Mouse (Mus musculus): ENCODE measurements around the gene Ccdc28b. TPM values are rescaled to one million over a fixed set of nuclear protein-coding genes. Genes with fewer than 3 reads are reported as not detected.

Gene Ccdc28b
- polyA plus RNA-seq, 1 experiment from 2014 or later, result 42.7 TPM

DNA sequence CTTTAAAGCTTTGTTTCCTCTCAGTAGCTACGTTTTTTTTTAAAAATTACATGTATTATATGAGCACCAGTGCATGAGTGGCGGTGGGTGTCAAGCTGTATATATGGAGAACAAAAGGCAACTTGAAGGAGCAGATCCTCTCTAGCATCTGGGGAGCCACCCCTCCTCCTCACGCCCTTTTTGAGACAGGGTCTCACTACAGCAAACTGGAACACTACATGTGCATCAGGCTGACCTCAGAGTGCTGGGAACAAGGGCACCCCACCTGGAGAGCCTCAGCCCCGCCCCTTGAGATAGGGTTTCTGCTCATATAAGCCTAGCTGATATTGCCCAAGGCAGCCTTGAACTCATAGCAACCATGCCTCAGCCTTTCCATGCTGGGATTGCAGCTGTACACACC is 1.7 kb upstream of the Ccdc28b start:
- peak overlapping the region; percentile 79 for H3K27ac ChIP-seq (ENCODE audit: low read length)
- no peak overlapping the region for H3K9ac ChIP-seq (ENCODE audit: low read depth, low read length)
- H3K27me3 ChIP-seq (replicated peaks; ENCODE audit: control insufficient read depth, insufficient read depth, low read length), result no peaks in the 10 kb centered on the region
- no peaks in the 10 kb centered on the region for H3K9me3 ChIP-seq (ENCODE audit: control insufficient read depth, low read length)
- H3K4me3 ChIP-seq (ENCODE audit: low read length), result no peak overlapping the region
- H3K4me1 ChIP-seq (ENCODE audit: control insufficient read depth, insufficient read depth, low read length), result peaks cover 26% of the 10 kb centered on the region
- peak overlapping the region; percentile 85; the same call in 1 of the 2 replicates for H3K4me2 ChIP-seq (ENCODE audit: low read depth, low read length)
- H3K36me3 ChIP-seq (ENCODE audit: control insufficient read depth, insufficient read depth, low read length), result peaks cover 27% of the 10 kb centered on the region
- ATAC-seq, result no peak
- 45% methylated on average over 4 of the region's 4 CpGs for WGBS

DNA sequence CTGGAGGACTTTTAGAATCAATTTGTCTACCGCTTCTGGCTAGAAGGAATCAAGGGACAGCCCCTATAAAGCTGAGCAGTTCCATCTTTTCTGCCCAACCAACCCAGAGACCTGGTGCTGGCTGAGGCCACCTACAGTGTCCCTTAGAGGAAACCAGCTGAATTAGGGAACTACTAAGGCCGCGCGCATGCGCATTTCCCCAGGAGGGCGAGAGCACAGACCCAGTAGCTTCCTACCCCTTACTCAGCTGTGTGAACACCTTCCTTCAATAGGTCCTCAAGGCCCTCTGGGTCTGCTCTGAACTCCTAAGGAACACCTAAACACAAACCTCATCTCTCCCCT is 1.3 kb upstream of the Ccdc28b start:
- Histone ChIP-seq H3K4me3 (ENCODE audit: low read length) (peak overlapping the region; percentile 77), H3K9me3 (ENCODE audit: control insufficient read depth, low read length) (no peaks in the 10 kb centered on the region), H3K27ac (ENCODE audit: low read length) (peak overlapping the region; percentile 79), H3K4me2 (ENCODE audit: low read depth, low read length) (peak overlapping the region; percentile 85), H3K9ac (ENCODE audit: low read depth, low read length) (peak overlapping the region; percentile 61), H3K36me3 (ENCODE audit: control insufficient read depth, insufficient read depth, low read length) (peaks cover 27% of the 10 kb centered on the region), H3K4me1 (ENCODE audit: control insufficient read depth, insufficient read depth, low read length) (peaks cover 26% of the 10 kb centered on the region), H3K27me3 (replicated peaks; ENCODE audit: control insufficient read depth, insufficient read depth, low read length) (no peaks in the 10 kb centered on the region)
- WGBS, result 8% methylated on average over 6 of the region's 6 CpGs
- ATAC-seq, result peak; percentile 16

DNA sequence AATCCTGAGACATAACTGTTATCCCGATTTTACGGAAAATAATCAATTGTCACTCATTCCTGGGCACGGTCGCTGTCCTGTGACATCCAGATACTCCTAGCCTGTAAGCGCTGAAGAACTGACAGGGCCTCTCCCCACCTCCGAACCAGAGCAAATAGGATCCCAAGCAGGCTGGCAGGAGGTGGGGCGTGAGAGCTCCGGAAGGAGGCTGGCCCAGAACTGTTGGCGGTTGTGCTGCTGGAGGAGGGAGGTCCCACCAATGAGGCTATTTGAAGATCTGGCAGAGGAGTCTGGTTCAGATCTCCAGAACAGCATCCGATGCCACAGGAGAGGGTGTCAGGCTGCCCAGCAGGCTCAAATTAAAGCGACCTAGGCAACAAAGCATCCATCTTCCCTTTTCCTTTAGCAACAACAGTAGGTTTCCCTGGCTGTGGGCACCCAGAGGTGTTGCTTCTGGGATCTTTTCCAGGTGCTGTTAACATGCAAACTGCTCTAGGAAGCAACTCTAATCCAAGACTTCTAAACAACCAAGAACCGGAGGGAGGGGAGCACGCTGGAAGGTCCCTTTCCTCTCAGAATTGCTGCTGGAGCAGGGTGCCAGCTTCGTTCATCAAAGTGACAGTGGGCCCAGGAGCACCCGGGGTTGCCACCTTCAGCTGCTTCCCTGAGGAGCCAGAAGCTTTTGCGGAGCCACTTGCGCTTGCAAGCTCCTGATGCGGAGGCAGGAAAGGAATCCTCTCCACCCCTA is 708 bp upstream of the Ccdc28b start:
- H3K9me3 ChIP-seq (ENCODE audit: control insufficient read depth, low read length), result no peaks in the 10 kb centered on the region
- ATAC-seq, result peak; percentile 94
- peak overlapping the region; percentile 89 for H3K27ac ChIP-seq (ENCODE audit: low read length)
- H3K27me3 ChIP-seq (replicated peaks; ENCODE audit: control insufficient read depth, insufficient read depth, low read length), result no peaks in the 10 kb centered on the region
- peak overlapping the region; percentile 85 for H3K4me2 ChIP-seq (ENCODE audit: low read depth, low read length)
- H3K4me3 ChIP-seq (ENCODE audit: low read length), result peak overlapping the region; percentile 77
- 2% methylated on average over 18 of the region's 18 CpGs for WGBS
- peaks cover 26% of the 10 kb centered on the region for H3K4me1 ChIP-seq (ENCODE audit: control insufficient read depth, insufficient read depth, low read length)
- H3K36me3 ChIP-seq (ENCODE audit: control insufficient read depth, insufficient read depth, low read length), result peaks cover 24% of the 10 kb centered on the region
- peak overlapping the region; percentile 89 for H3K9ac ChIP-seq (ENCODE audit: low read depth, low read length)

DNA sequence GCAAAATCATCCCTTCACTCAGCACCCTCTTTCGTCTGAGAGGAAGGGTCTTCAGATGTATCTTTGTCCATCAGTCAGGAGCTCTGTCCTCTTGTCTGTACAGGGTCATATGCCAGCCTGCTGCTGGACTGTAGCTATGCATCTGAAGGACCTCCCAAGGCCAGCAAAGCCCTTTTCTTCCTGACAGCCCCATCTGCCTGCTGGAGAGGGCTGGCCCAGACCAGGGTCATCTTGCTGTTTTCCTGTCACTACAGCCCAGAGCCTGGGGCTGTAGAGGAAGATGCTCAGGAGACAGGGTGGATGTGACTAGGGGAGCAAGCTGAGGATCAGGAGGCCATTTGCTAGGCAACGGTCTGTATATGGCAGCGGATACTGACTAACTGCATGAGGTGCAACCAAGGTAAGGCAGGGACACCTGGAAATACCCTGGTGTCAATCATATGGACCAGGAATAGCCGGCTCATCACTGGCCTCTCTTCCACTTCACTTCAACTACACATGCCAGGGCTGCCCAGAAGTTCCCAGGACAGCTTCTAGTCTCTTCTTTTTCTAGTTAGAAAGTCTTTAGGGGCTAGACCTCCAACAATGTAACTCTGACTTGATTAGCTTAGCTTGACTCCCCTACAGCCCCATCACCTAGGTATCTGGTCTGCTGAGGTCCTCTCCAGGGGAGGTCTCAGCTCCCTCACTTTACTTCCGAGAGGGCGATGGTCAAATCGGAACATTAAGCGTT is 778 bp downstream of the Ccdc28b start:
- H3K27ac ChIP-seq (ENCODE audit: low read length), result peak overlapping the region; percentile 89
- H3K4me2 ChIP-seq (ENCODE audit: low read depth, low read length), result peak overlapping the region; percentile 85
- no peak for ATAC-seq
- H3K4me3 ChIP-seq (ENCODE audit: low read length), result peak overlapping the region; percentile 77
- no peaks in the 10 kb centered on the region for H3K27me3 ChIP-seq (replicated peaks; ENCODE audit: control insufficient read depth, insufficient read depth, low read length)
- peak overlapping the region; percentile 89 for H3K9ac ChIP-seq (ENCODE audit: low read depth, low read length)
- H3K9me3 ChIP-seq (ENCODE audit: control insufficient read depth, low read length), result no peaks in the 10 kb centered on the region
- H3K4me1 ChIP-seq (ENCODE audit: control insufficient read depth, insufficient read depth, low read length), result peaks cover 30% of the 10 kb centered on the region
- WGBS, result 17% methylated on average over 8 of the region's 8 CpGs
- H3K36me3 ChIP-seq (ENCODE audit: control insufficient read depth, insufficient read depth, low read length), result peaks cover 10% of the 10 kb centered on the region; the same call in 1 of the 2 replicates

DNA sequence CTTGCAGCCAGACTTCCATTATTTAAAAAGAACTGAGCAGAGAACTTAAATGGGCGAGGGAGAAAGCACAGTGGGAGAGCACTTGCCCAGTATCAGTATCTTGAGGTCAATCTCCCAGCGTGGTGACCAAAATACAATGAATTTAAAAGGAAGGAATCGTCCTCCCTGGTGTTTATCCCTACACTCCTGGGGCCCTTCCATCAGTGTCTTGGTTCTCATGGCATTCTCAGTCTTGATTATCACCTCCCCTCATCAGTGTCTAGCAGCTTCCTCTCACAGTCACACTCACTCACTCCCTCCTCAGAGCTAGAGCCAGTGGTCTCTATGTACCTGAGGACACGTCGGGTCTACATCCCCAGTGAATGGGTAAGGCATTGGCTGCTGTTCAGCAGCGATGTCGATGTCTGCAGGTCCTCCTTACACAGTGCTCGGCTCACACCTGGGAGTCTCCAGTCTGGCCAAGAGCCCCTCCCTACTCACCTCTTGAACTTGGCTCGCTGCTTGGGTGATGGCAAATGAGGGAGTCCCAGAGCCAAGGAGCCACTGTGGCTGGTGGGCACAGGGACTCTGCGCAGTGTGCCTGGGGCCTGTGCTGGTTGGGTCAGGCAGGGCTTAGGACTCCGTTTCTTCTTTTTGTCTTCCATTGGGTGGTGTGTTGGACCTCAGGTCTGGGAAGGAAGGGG is 1.5 kb downstream of the Ccdc28b start:
- H3K27ac ChIP-seq (ENCODE audit: low read length), result peak overlapping the region; percentile 21; the same call in 1 of the 2 replicates
- H3K4me1 ChIP-seq (ENCODE audit: control insufficient read depth, insufficient read depth, low read length), result peaks cover 32% of the 10 kb centered on the region
- H3K9ac ChIP-seq (ENCODE audit: low read depth, low read length), result peak overlapping the region; percentile 89
- no peaks in the 10 kb centered on the region for H3K9me3 ChIP-seq (ENCODE audit: control insufficient read depth, low read length)
- WGBS, result 78% methylated on average over 11 of the region's 11 CpGs
- H3K4me2 ChIP-seq (ENCODE audit: low read depth, low read length), result no peak overlapping the region; the same call in 1 of the 2 replicates
- 0 out of 2 replicates have a peak, but pooled peaks cover 4% of the 10 kb centered on the region for H3K36me3 ChIP-seq (ENCODE audit: control insufficient read depth, insufficient read depth, low read length)
- no peaks in the 10 kb centered on the region for H3K27me3 ChIP-seq (replicated peaks; ENCODE audit: control insufficient read depth, insufficient read depth, low read length)
- H3K4me3 ChIP-seq (ENCODE audit: low read length), result no peak overlapping the region
- no peak for ATAC-seq

DNA sequence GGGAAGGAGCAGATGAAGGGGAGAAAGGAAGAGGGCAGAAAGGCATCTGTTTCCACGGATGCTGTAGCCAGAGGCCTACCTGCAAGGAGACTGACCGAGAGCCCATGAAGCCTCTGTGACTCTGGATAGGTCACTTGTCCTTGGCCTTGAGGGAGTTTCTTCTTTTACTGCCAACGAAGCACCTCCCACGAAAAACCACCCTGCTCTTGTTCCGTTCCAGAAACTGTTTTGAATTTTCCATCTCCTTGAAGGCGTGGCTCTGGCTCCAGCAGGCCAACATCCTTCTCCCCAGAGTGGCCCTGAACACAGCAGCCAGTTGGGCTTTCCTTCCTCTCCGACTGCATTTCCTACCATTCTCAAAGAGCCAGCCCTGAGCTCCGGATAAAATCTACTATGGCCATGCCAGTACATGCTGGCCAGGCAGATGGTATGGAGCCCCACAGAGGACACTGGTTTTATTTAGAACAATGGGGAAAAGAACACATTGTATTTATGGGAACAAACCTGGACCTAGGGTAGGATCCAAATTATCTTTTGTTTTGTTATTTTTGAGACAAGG is 2.4 kb downstream of the Ccdc28b start:
- Histone ChIP-seq H3K4me3 (ENCODE audit: low read length) (no peak overlapping the region), H3K9ac (ENCODE audit: low read depth, low read length) (0 out of 2 replicates have a peak overlapping the region, but pooled peaks have one; percentile 32), H3K27ac (ENCODE audit: low read length) (0 out of 2 replicates have a peak overlapping the region, but pooled peaks have one; percentile 31), H3K9me3 (ENCODE audit: control insufficient read depth, low read length) (no peaks in the 10 kb centered on the region), H3K4me2 (ENCODE audit: low read depth, low read length) (no peak overlapping the region), H3K27me3 (replicated peaks; ENCODE audit: control insufficient read depth, insufficient read depth, low read length) (no peaks in the 10 kb centered on the region), H3K4me1 (ENCODE audit: control insufficient read depth, insufficient read depth, low read length) (peaks cover 32% of the 10 kb centered on the region), H3K36me3 (ENCODE audit: control insufficient read depth, insufficient read depth, low read length) (peaks cover 2% of the 10 kb centered on the region; the same call in 1 of the 2 replicates)
- no peak for ATAC-seq
- 82% methylated on average over 8 of the region's 8 CpGs for WGBS

DNA sequence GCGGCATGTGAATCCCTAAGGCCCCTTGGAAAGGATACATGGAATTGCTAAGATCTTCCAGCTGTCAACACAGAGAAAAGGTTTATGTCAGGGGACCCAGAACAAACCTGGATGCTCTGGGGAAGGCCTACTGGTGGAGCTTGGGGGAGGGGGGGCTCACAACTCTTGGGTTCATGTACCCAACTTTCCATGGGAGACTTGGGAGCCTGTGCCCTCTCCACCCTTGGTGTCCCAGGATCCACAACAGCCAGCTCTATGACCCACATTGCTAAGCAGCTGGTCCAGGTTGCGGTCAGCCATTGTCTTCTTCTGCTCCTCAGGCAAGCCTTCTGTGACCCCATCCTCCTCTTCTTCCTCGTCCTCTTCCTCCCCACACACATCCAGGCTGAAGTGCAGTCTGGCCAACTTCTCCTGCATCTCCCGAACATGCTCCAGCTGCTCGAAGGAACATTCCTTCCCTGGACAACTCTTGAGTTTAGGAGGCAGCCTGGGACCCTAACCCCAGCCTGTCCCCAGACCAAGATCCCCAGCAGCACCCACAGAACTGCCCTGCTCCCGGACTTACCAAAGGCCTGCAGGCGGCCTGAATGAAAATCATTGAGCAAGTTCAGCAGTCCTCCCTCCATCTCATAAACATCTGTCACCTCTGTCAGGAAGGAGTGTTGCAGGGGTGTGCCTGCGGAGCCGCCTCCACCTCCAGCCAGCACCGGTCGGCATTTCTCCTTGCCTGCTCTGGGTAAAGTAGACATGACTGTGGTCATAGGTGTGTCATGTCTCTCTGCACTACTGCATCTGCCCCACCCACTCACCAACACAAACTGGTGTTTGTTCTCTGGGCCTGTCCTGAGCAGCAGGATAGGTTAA is 3.1 kb downstream of the Ccdc28b start:
- Histone ChIP-seq H3K4me3 (ENCODE audit: low read length) (no peak overlapping the region), H3K9me3 (ENCODE audit: control insufficient read depth, low read length) (no peaks in the 10 kb centered on the region), H3K27me3 (replicated peaks; ENCODE audit: control insufficient read depth, insufficient read depth, low read length) (no peaks in the 10 kb centered on the region), H3K4me1 (ENCODE audit: control insufficient read depth, insufficient read depth, low read length) (peaks cover 30% of the 10 kb centered on the region), H3K36me3 (ENCODE audit: control insufficient read depth, insufficient read depth, low read length) (peaks cover 2% of the 10 kb centered on the region; the same call in 1 of the 2 replicates), H3K27ac (ENCODE audit: low read length) (0 out of 2 replicates have a peak overlapping the region, but pooled peaks have one; percentile 31), H3K9ac (ENCODE audit: low read depth, low read length) (peak overlapping the region; percentile 32; the same call in 1 of the 2 replicates), H3K4me2 (ENCODE audit: low read depth, low read length) (no peak overlapping the region)
- no peak for ATAC-seq
- 80% methylated on average over 11 of the region's 11 CpGs for WGBS

DNA sequence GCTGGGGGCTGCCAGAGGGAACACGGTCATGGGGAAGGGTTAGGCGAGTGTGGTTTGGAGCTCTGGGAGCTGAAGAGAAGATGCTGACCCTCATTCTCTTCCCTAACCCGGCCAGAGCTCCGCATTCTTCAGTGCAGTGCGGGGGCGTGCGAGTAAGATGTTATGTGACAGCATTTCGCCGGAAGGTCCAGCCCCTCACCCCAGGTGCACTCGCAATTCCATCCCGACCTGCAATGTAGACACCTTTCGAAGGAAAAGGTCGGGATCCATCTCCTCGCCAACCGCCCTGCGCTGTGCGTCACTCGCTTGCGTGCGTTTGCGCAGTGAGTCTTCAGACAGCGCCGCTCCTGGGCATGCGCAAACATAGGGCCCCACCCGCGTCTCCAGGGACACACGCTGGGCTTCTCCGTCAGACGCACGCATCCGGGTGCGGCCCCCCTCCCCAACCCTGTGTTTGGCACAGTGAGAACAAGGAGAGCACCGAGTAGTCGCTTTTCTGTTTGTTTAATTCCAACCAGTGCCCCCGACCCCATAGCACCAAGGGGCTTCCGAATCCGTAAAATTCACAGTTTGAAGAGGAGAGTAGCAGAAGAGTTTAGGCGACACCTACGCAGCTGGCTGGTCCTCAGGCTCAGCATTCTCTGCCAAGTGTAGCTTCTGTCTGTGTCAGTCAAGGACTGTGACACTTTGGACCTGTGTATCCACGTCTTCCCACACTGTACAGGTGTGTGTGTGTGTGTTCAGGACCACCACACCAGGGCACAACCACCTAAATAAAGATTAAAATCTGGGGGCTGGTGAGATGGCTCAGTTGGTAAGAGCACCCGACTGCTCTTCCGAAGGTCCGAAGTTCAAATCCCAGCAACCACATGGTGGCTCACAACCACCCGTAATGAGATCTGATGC is 4.7 kb downstream of the Ccdc28b start, which contains the start of gene Iqcc:
Iqcc (minus strand) TSS at position 314 of the 906 bp plus-strand sequence.
- peak; percentile 92 for ATAC-seq
- H3K4me1 ChIP-seq (ENCODE audit: control insufficient read depth, insufficient read depth, low read length), result peaks cover 17% of the 10 kb centered on the region
- H3K9ac ChIP-seq (ENCODE audit: low read depth, low read length), result peak within 1 kb of the TSS; percentile 85
- no peaks in the 10 kb centered on the region for H3K9me3 ChIP-seq (ENCODE audit: control insufficient read depth, low read length)
- no peaks in the 10 kb centered on the region for H3K27me3 ChIP-seq (replicated peaks; ENCODE audit: control insufficient read depth, insufficient read depth, low read length)
- 3% methylated on average over 43 of the region's 44 CpGs for WGBS
- H3K4me2 ChIP-seq (ENCODE audit: low read depth, low read length), result peak within 1 kb of the TSS; percentile 94
- H3K27ac ChIP-seq (ENCODE audit: low read length), result peak within 1 kb of the TSS; percentile 83
- H3K4me3 ChIP-seq (ENCODE audit: low read length), result peak within 1 kb of the TSS; percentile 68
- peaks cover 2% of the 10 kb centered on the region; the same call in 1 of the 2 replicates for H3K36me3 ChIP-seq (ENCODE audit: control insufficient read depth, insufficient read depth, low read length)

All from intestine, embryonic 16.5 days (tissue).